Mouse (Mus musculus) gastrocnemius, adult 2 months (tissue): ENCODE results near the gene Dbndd1. TPM values are rescaled to one million over a fixed set of nuclear protein-coding genes. Genes with fewer than 3 reads are reported as not detected.
"Not testable (repeated sequence)": the region's sequence is repeated elsewhere in the genome, so short reads cannot be mapped to it uniquely, and the experiment has no call there.

Experiments
- DNase-seq: peaks from one replicate; pipeline ENCODE4 v3.0.0; 2022
- H3K27ac ChIP-seq: fragments of 200-600 bp; 2 replicates; pipeline ENCODE4 v1.8.1; 2022; ENCODE audit warnings: mild to moderate bottlenecking
- H3K4me3 ChIP-seq: fragments of 200-600 bp; 2 replicates; pipeline ENCODE4 v1.8.1; 2022; ENCODE audit warnings: mild to moderate bottlenecking, moderate library complexity
- CTCF ChIP-seq: fragments of 200-600 bp; IDR thresholded peaks from 2 replicates; pipeline ENCODE4 v1.8.1; 2022; ENCODE audit warnings: antibody characterized with exemption, mild to moderate bottlenecking, moderate library complexity
- intact Hi-C: fragments of 180-260 bp; cut with DNase I; formaldehyde crosslinking; loops from one replicate; pipeline ENCODE4 v1.15.1; 2025
- long read RNA-seq, 2 experiments: library from polyadenylated mRNA; stranded (forward); transcript quantifications; one replicate each; pipeline ENCODE4 v2.0.0; 2021
- total RNA-seq, 2 experiments: library from RNA; stranded (reverse); gene quantifications; 2 replicates each; pipeline ENCODE4 v1.2.3; 2021

The Dbndd1 gene
- not detected for total RNA-seq
- long read RNA-seq, experiment 1, result 0 reads
- long read RNA-seq, experiment 2, result 0 reads

GRCm38 (mm10) chr8:123514781-123515539 is at the start of gene Dbndd1:
Gene Dbndd1 (minus strand): TSS chr8:123515463.
- intact Hi-C loops, result no loop called here

GRCm38 (mm10) chr8:123564221-123564620 is 49.0 kb upstream of the Dbndd1 start:
- H3K27ac ChIP-seq, DNase-seq, intact Hi-C loops, H3K4me3 ChIP-seq: not testable (repeated sequence)

More at GRCm38 (mm10) chr8:123514781-123515539, at the start of gene Dbndd1:
- peak; percentile 10; the same call in 1 of the 2 replicates for TF ChIP-seq CTCF
- DNase-seq, result peak; percentile 64
- Histone ChIP-seq H3K27ac (no peak within 1 kb of the TSS), H3K4me3 (peak within 1 kb of the TSS; percentile 81)

- intact Hi-C loops, H3K4me3 ChIP-seq, H3K27ac ChIP-seq, DNase-seq: not testable (repeated sequence)
These were observed 22.4 kb upstream of the Dbndd1 start for GRCm38 (mm10) chr8:123537641-123538040.

GRCm38 (mm10) chr8:123536990-123537380 is 21.7 kb upstream of the Dbndd1 start:
- H3K27ac ChIP-seq, result no peak overlapping the region
- H3K4me3 ChIP-seq, result no peak overlapping the region
- no peak for DNase-seq
- TF ChIP-seq CTCF, result no peak
- intact Hi-C loops, result no loop called here

- TF ChIP-seq CTCF, result no peak
- peak; percentile 11 for DNase-seq
- intact Hi-C loops, result no loop called here
- Histone ChIP-seq H3K27ac (no peak overlapping the region), H3K4me3 (no peak overlapping the region)
These were observed 21.2 kb upstream of the Dbndd1 start for GRCm38 (mm10) chr8:123536242-123536989.

- no peak for TF ChIP-seq CTCF
- intact Hi-C loops, result no loop called here
- Histone ChIP-seq H3K4me3 (no peak overlapping the region), H3K27ac (no peak overlapping the region)
- no peak for DNase-seq
These were observed 12.6 kb upstream of the Dbndd1 start for GRCm38 (mm10) chr8:123527720-123528489.

GRCm38 (mm10) chr8:123520048-123520447 is 4.8 kb upstream of the Dbndd1 start:
- DNase-seq, H3K27ac ChIP-seq, intact Hi-C loops, H3K4me3 ChIP-seq: not testable (repeated sequence)

GRCm38 (mm10) chr8:123518667-123519066 is 3.4 kb upstream of the Dbndd1 start, which contains the start of gene Gas8:
Gene Gas8 (plus strand): TSS chr8:123518834.
- peak; percentile 94 for DNase-seq

GRCm38 (mm10) chr8:123518172-123518571 is 2.9 kb upstream of the Dbndd1 start:
- intact Hi-C loops, result no loop called here
- Histone ChIP-seq H3K4me3 (peak overlapping the region; percentile 87), H3K27ac (no peak overlapping the region)
- no peak for DNase-seq
- TF ChIP-seq CTCF, result no peak

More at GRCm38 (mm10) chr8:123518667-123519066, 3.4 kb upstream of the Dbndd1 start, which contains the start of gene Gas8:
- Histone ChIP-seq H3K4me3 (peak within 1 kb of the TSS; percentile 87), H3K27ac (peak within 1 kb of the TSS; percentile 77)
- peak; percentile 44; the same call in 1 of the 2 replicates for TF ChIP-seq CTCF
- intact Hi-C loops, result no loop called here

GRCm38 (mm10) chr8:123516596-123516995 is 1.3 kb upstream of the Dbndd1 start:
- Histone ChIP-seq H3K27ac (no peak overlapping the region), H3K4me3 (no peak overlapping the region)
- no peak for TF ChIP-seq CTCF
- DNase-seq, result no peak
- intact Hi-C loops, result no loop called here

- Histone ChIP-seq H3K27ac (no peak overlapping the region), H3K4me3 (peak overlapping the region; percentile 81)
- TF ChIP-seq CTCF, result no peak
- intact Hi-C loops, result no loop called here
- no peak for DNase-seq
These were observed 256 bp upstream of the Dbndd1 start for GRCm38 (mm10) chr8:123515540-123515897.

- Histone ChIP-seq H3K4me3 (peak overlapping the region; percentile 81), H3K27ac (no peak overlapping the region)
- TF ChIP-seq CTCF, result no peak
- intact Hi-C loops, result no loop called here
- DNase-seq, result no peak
These were observed 1.1 kb downstream of the Dbndd1 start for GRCm38 (mm10) chr8:123514136-123514535.
